Mouse (Mus musculus): ENCODE measurements at regions not wholly inside any gene's neighbourhood (a gene's known extent, or its start where the extent isn't known, plus 50 kb on each side); places are given as distances from the start of the nearest gene placed in this dataset.

GRCm38 (mm10) chr10:120597320-120597887, 121.1 kb upstream of the Hmga2 start:
- H3K9me3 ChIP-seq, result peaks cover 28% of the 10 kb centered on the region
- H3K4me1 ChIP-seq, result no peaks in the 10 kb centered on the region
- peaks cover 4% of the 10 kb centered on the region for H3K36me3 ChIP-seq (replicated peaks; ENCODE audit: low read length)
- no peaks in the 10 kb centered on the region for H3K27me3 ChIP-seq (replicated peaks)
- no peak for TF ChIP-seq FLI1 (IDR thresholded peaks at IDR 0.05; ENCODE audit: low read length)
- no peak for TF ChIP-seq GATA1 (IDR thresholded peaks at IDR 0.05; ENCODE audit: borderline replicate concordance, low read length)
- H3K4me3 ChIP-seq (replicated peaks), result no peak overlapping the region

GRCm38 (mm10) chr10:120595145-120595544, 118.9 kb upstream of the Hmga2 start:
- TF ChIP-seq FLI1 (IDR thresholded peaks at IDR 0.05; ENCODE audit: low read length) (no peak), GATA1 (IDR thresholded peaks at IDR 0.05; ENCODE audit: borderline replicate concordance, low read length) (no peak)
- H3K27me3 ChIP-seq (replicated peaks), result no peaks in the 10 kb centered on the region
- peaks cover 4% of the 10 kb centered on the region for H3K36me3 ChIP-seq (replicated peaks; ENCODE audit: low read length)
- no peaks in the 10 kb centered on the region for H3K4me1 ChIP-seq
- peaks cover 28% of the 10 kb centered on the region for H3K9me3 ChIP-seq
- no peak overlapping the region for H3K4me3 ChIP-seq (replicated peaks)

GRCm38 (mm10) chr10:120593876-120594275, 117.6 kb upstream of the Hmga2 start:
- TF ChIP-seq FLI1 (IDR thresholded peaks at IDR 0.05; ENCODE audit: low read length) (no peak), GATA1 (IDR thresholded peaks at IDR 0.05; ENCODE audit: borderline replicate concordance, low read length) (no peak)
- Histone ChIP-seq H3K9me3 (peaks cover 28% of the 10 kb centered on the region), H3K36me3 (replicated peaks; ENCODE audit: low read length) (peaks cover 4% of the 10 kb centered on the region), H3K4me3 (replicated peaks) (no peak overlapping the region), H3K27me3 (replicated peaks) (no peaks in the 10 kb centered on the region), H3K4me1 (no peaks in the 10 kb centered on the region)

GRCm38 (mm10) chr10:120589659-120590058, 113.4 kb upstream of the Hmga2 start:
- Histone ChIP-seq H3K4me1 (no peaks in the 10 kb centered on the region; the same call in 1 of the 2 replicates), H3K36me3 (replicated peaks; ENCODE audit: low read length) (peaks cover 4% of the 10 kb centered on the region), H3K27me3 (replicated peaks) (no peaks in the 10 kb centered on the region), H3K4me3 (replicated peaks) (no peak overlapping the region), H3K9me3 (peaks cover 12% of the 10 kb centered on the region)
- TF ChIP-seq FLI1 (IDR thresholded peaks at IDR 0.05; ENCODE audit: low read length) (no peak), GATA1 (IDR thresholded peaks at IDR 0.05; ENCODE audit: borderline replicate concordance, low read length) (no peak)

GRCm38 (mm10) chr10:120587854-120588633, 111.8 kb upstream of the Hmga2 start:
- Histone ChIP-seq H3K4me1 (no peaks in the 10 kb centered on the region; the same call in 1 of the 2 replicates), H3K4me3 (replicated peaks) (no peak overlapping the region), H3K36me3 (replicated peaks; ENCODE audit: low read length) (no peaks in the 10 kb centered on the region), H3K27me3 (replicated peaks) (no peaks in the 10 kb centered on the region), H3K9me3 (no peaks in the 10 kb centered on the region)
- TF ChIP-seq FLI1 (IDR thresholded peaks at IDR 0.05; ENCODE audit: low read length), result no peak
- TF ChIP-seq GATA1 (IDR thresholded peaks at IDR 0.05; ENCODE audit: borderline replicate concordance, low read length), result no peak

- H3K4me3 ChIP-seq (replicated peaks), result no peak overlapping the region
- no peaks in the 10 kb centered on the region for H3K36me3 ChIP-seq (replicated peaks; ENCODE audit: low read length)
- TF ChIP-seq GATA1 (IDR thresholded peaks at IDR 0.05; ENCODE audit: borderline replicate concordance, low read length) (no peak), FLI1 (IDR thresholded peaks at IDR 0.05; ENCODE audit: low read length) (no peak)
- H3K4me1 ChIP-seq, result no peaks in the 10 kb centered on the region; the same call in 1 of the 2 replicates
- peaks cover 2% of the 10 kb centered on the region for H3K27me3 ChIP-seq (replicated peaks)
- no peaks in the 10 kb centered on the region for H3K9me3 ChIP-seq
Measured at GRCm38 (mm10) chr10:120587179-120587578, 110.9 kb upstream of the Hmga2 start.

- no peaks in the 10 kb centered on the region; the same call in 1 of the 2 replicates for H3K4me1 ChIP-seq
- no peaks in the 10 kb centered on the region for H3K36me3 ChIP-seq (replicated peaks; ENCODE audit: low read length)
- TF ChIP-seq GATA1 (IDR thresholded peaks at IDR 0.05; ENCODE audit: borderline replicate concordance, low read length), result no peak
- TF ChIP-seq FLI1 (IDR thresholded peaks at IDR 0.05; ENCODE audit: low read length), result no peak
- H3K27me3 ChIP-seq (replicated peaks), result peaks cover 7% of the 10 kb centered on the region
- H3K9me3 ChIP-seq, result 0 out of 2 replicates have a peak, but pooled peaks cover 3% of the 10 kb centered on the region
- H3K4me3 ChIP-seq (replicated peaks), result no peak overlapping the region
Measured at GRCm38 (mm10) chr10:120582497-120582896, 106.2 kb upstream of the Hmga2 start.

- no peak for TF ChIP-seq FLI1 (IDR thresholded peaks at IDR 0.05; ENCODE audit: low read length)
- TF ChIP-seq GATA1 (IDR thresholded peaks at IDR 0.05; ENCODE audit: borderline replicate concordance, low read length), result no peak
- H3K9me3 ChIP-seq, result 0 out of 2 replicates have a peak, but pooled peaks cover 3% of the 10 kb centered on the region
- no peak overlapping the region for H3K4me3 ChIP-seq (replicated peaks)
- H3K4me1 ChIP-seq, result peaks cover 4% of the 10 kb centered on the region; the same call in 1 of the 2 replicates
- no peaks in the 10 kb centered on the region for H3K36me3 ChIP-seq (replicated peaks; ENCODE audit: low read length)
- peaks cover 7% of the 10 kb centered on the region for H3K27me3 ChIP-seq (replicated peaks)
Measured at GRCm38 (mm10) chr10:120581547-120581946, 105.3 kb upstream of the Hmga2 start.

- Histone ChIP-seq H3K27me3 (replicated peaks) (peaks cover 8% of the 10 kb centered on the region), H3K9me3 (0 out of 2 replicates have a peak, but pooled peaks cover 3% of the 10 kb centered on the region), H3K4me1 (peaks cover 4% of the 10 kb centered on the region; the same call in 1 of the 2 replicates), H3K36me3 (replicated peaks; ENCODE audit: low read length) (no peaks in the 10 kb centered on the region), H3K4me3 (replicated peaks) (no peak overlapping the region)
- TF ChIP-seq GATA1 (IDR thresholded peaks at IDR 0.05; ENCODE audit: borderline replicate concordance, low read length) (no peak), FLI1 (IDR thresholded peaks at IDR 0.05; ENCODE audit: low read length) (no peak)
Measured at GRCm38 (mm10) chr10:120576886-120577285, 100.6 kb upstream of the Hmga2 start.

GRCm38 (mm10) chr10:120576148-120576547, 99.9 kb upstream of the Hmga2 start:
- Histone ChIP-seq H3K36me3 (replicated peaks; ENCODE audit: low read length) (no peaks in the 10 kb centered on the region), H3K27me3 (replicated peaks) (peaks cover 5% of the 10 kb centered on the region), H3K4me3 (replicated peaks) (no peak overlapping the region), H3K9me3 (0 out of 2 replicates have a peak, but pooled peaks cover 3% of the 10 kb centered on the region), H3K4me1 (peaks cover 4% of the 10 kb centered on the region; the same call in 1 of the 2 replicates)
- TF ChIP-seq FLI1 (IDR thresholded peaks at IDR 0.05; ENCODE audit: low read length) (no peak), GATA1 (IDR thresholded peaks at IDR 0.05; ENCODE audit: borderline replicate concordance, low read length) (no peak)

Measured in megakaryocyte, embryonic 14.5 days (primary cell).